Mouse (Mus musculus) myocyte (in vitro differentiated cells): ENCODE results near the gene Actr1b. TPM values are rescaled to one million over a fixed set of nuclear protein-coding genes. Genes with fewer than 3 reads are reported as not detected.
A peak's percentile ranks its signal among the peaks of the same experiment; 100 is the strongest.

Experiments used
- H3K27me3 ChIP-seq: one replicate; pipeline ENCODE4 v1.6.1; 2011; ENCODE audit not compliant: control insufficient read depth, insufficient read depth, insufficient read length
- H3K36me3 ChIP-seq: one replicate; pipeline ENCODE4 v1.6.1; 2011; ENCODE audit not compliant: control insufficient read depth, insufficient read depth
- H3K4me2 ChIP-seq: one replicate; pipeline ENCODE4 v1.6.1; 2011; ENCODE audit warnings: low read depth, control low read depth
- H3K4me3 ChIP-seq: one replicate; pipeline ENCODE4 v1.5.1; 2011; ENCODE audit warnings: mild to moderate bottlenecking, control low read depth, moderate library complexity
- H3K79me2 ChIP-seq: one replicate; pipeline ENCODE4 v1.6.1; 2011; ENCODE audit not compliant: control insufficient read depth, insufficient read depth
- H3ac ChIP-seq: one replicate; pipeline ENCODE4 v1.6.1; 2011; ENCODE audit not compliant: control insufficient read depth, insufficient read length
- CEBPB ChIP-seq: IDR thresholded peaks from 2 replicates; pipeline ENCODE4 v1.6.1; 2011; ENCODE audit warnings: mild to moderate bottlenecking, moderate library complexity; ENCODE audit not compliant: poor library complexity, insufficient read depth, severe bottlenecking
- E2F4 ChIP-seq: IDR thresholded peaks from one replicate; pipeline ENCODE4 v1.6.1; 2011; ENCODE audit warnings: mild to moderate bottlenecking, control low read depth, moderate library complexity; ENCODE audit not compliant: insufficient read depth
- MAX ChIP-seq: IDR thresholded peaks from one replicate; pipeline ENCODE4 v1.6.1; 2011; ENCODE audit warnings: low read depth, mild to moderate bottlenecking, control low read depth
- MYOD1 ChIP-seq, 3 experiments: IDR thresholded peaks; one replicate each; pipeline ENCODE4 v1.6.1; 2011; ENCODE audit warnings: control low read depth in 2 of 3, low read depth in 2 of 3, mild to moderate bottlenecking in 2 of 3, moderate library complexity in 1 of 3; ENCODE audit not compliant: insufficient read length in 2 of 3, control insufficient read depth in 1 of 3
- MYOG ChIP-seq, 3 experiments: IDR thresholded peaks; one replicate each; pipeline ENCODE4 v1.6.1; 2011; ENCODE audit warnings: control low read depth in 2 of 3, low read depth in 2 of 3, mild to moderate bottlenecking in 2 of 3; ENCODE audit not compliant: insufficient read length in 2 of 3, control insufficient read depth in 1 of 3, insufficient read depth in 1 of 3
- POLR2A ChIP-seq: IDR thresholded peaks from one replicate; pipeline ENCODE4 v1.6.1; 2011; ENCODE audit warnings: low read depth, mild to moderate bottlenecking, control low read depth, moderate library complexity; ENCODE audit not compliant: insufficient read length
- POLR2AphosphoS2 ChIP-seq: IDR thresholded peaks from one replicate; pipeline ENCODE4 v1.6.1; 2011; ENCODE audit warnings: low read depth, control low read depth; ENCODE audit not compliant: insufficient read length
- REST ChIP-seq: IDR thresholded peaks from one replicate; pipeline ENCODE4 v1.6.1; 2011; ENCODE audit warnings: mild to moderate bottlenecking, control low read depth, moderate library complexity; ENCODE audit not compliant: insufficient read depth, insufficient read length
- SRF ChIP-seq: IDR thresholded peaks from one replicate; pipeline ENCODE4 v1.6.1; 2011; ENCODE audit warnings: low read depth; ENCODE audit not compliant: control insufficient read depth, insufficient read length
- TCF12 ChIP-seq: IDR thresholded peaks from one replicate; pipeline ENCODE4 v1.6.1; 2011; ENCODE audit warnings: mild to moderate bottlenecking, control low read depth; ENCODE audit not compliant: poor library complexity, insufficient read depth, severe bottlenecking
- TCF3 ChIP-seq: IDR thresholded peaks from one replicate; pipeline ENCODE4 v1.6.1; 2011; ENCODE audit warnings: low read depth, control low read depth; ENCODE audit not compliant: insufficient read length
- USF1 ChIP-seq: IDR thresholded peaks from one replicate; pipeline ENCODE4 v1.6.1; 2011; ENCODE audit warnings: low read depth, mild to moderate bottlenecking, control low read depth, moderate library complexity
- polyA plus RNA-seq: library from polyadenylated mRNA; unstranded; fragments of >200 nt; fragmentation: generic; extraction: Trizol; gene quantifications from one replicate; pipeline ENCODE4 v1.2.1, GENCODE M21; 2012; ENCODE audit warnings: missing spikeins

Actr1b gene
- polyA plus RNA-seq, 1 experiment: 111 TPM

DNA sequence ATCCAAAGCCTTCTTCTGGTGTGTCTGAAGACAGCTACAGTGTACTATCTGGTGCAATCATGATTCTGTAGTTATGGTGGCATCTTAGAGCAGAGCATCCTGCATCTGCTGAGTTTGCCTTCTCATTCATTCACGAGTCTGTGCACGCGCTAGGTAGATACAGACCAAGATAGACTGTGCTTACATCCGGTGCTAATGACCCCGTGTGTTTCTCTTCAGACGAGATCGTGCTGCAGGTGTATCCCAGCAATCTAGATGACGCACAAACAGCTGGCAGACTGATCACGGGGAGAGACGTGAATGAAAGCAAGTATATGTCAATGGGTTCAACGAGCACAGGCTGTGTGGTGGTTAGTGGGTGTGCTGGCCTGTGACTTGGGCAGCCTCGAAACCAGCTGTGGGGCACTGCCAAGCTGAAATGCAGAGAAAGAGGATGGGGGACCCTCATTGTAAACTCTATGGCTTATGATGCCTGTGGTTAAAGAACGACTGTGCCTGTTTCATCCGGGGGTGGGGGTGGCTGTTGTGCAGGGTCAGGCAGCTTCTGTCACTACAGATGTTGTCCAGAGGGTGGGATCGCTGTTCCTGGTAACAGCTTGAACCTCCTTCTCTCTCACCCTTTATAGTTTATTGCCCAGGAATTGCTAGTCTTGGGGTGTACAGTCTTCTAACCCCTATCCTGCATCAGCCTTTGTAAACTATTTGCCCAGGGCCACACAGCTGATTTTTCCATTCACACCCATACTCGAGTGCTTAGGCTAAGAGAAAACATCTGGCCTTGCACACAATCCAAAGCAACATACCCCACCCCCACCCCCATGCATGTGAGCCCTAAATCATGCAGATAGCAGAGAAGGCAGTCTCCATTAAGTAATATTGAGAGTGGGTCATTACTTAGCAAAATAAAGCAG is 9.2 kb upstream of the Actr1b start:
- no peaks in the 10 kb centered on the region for H3K79me2 ChIP-seq
- H3K4me2 ChIP-seq: no peak overlapping the region
- no peak for TF ChIP-seq MYOG (IDR thresholded peaks at IDR 0.05; ENCODE audit: control insufficient read depth in 1 of 3, insufficient read depth in 1 of 3, insufficient read length in 2 of 3, low read depth in 2 of 3)
- TF ChIP-seq E2F4: no peak
- TF ChIP-seq REST: no peak
- TF ChIP-seq CEBPB: no peak
- TF ChIP-seq POLR2A: no peak
- no peak for TF ChIP-seq POLR2AphosphoS2
- TF ChIP-seq MAX: no peak
- no peak for TF ChIP-seq TCF3
- no peak for TF ChIP-seq TCF12
- no peak for TF ChIP-seq SRF
- no peak for TF ChIP-seq USF1
- no peak for TF ChIP-seq MYOD1 (IDR thresholded peaks at IDR 0.05; ENCODE audit: control insufficient read depth in 1 of 3, insufficient read length in 2 of 3, low read depth in 2 of 3)
- H3K4me3 ChIP-seq: no peak overlapping the region
- H3ac ChIP-seq: no peak overlapping the region
- H3K27me3 ChIP-seq: peaks cover 26% of the 10 kb centered on the region
- no peaks in the 10 kb centered on the region for H3K36me3 ChIP-seq

DNA sequence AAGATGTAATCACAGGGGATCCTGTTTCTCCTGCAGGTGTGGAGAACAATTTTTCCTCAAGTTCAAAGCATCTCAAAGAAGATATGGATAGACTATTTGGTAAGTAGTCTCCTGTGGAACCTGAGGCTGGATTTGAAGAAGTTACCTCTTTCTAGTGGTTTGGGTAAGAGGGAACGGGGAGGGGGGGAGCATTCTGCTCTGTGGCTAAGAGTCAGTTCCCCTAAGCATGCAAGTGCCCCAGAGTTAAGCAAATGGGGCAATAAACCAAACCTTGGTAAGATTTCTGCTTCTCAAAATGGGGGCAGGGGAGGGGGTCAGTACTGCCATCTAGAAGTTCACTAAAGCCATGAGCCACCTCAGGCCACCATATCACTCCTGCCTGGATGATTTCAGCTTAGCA is 4.6 kb upstream of the Actr1b start:
- TF ChIP-seq MAX (no peak), SRF (no peak), TCF3 (no peak), POLR2AphosphoS2 (no peak), MYOD1 (IDR thresholded peaks at IDR 0.05; ENCODE audit: control insufficient read depth in 1 of 3, insufficient read length in 2 of 3, low read depth in 2 of 3) (no peak), USF1 (no peak), POLR2A (no peak), MYOG (IDR thresholded peaks at IDR 0.05; ENCODE audit: control insufficient read depth in 1 of 3, insufficient read depth in 1 of 3, insufficient read length in 2 of 3, low read depth in 2 of 3) (no peak), REST (no peak), CEBPB (no peak), TCF12 (no peak), E2F4 (no peak)
- Histone ChIP-seq H3K4me3 (no peak overlapping the region), H3ac (no peak overlapping the region), H3K79me2 (no peaks in the 10 kb centered on the region), H3K4me2 (no peak overlapping the region), H3K36me3 (no peaks in the 10 kb centered on the region), H3K27me3 (peaks cover 37% of the 10 kb centered on the region)

DNA sequence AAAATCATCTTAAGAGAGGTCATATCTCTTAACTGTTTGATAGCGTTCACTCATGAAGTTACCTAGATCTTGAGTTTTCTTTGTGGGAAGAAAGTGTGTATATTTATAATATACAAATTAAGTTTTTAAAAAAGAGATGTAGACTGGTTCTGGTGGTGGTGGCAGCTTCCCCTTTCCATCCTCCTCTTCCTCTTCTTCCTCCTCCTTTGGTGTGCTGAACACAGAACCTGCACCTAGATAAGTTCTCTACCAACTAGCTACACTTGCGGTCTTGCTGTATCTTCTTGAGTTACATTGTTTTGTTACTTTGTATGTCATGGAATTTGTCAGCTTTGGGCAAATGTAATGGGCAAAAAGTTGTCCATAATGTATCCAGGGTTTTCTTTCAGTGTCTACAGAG is 3.1 kb downstream of the Actr1b start:
- no peaks in the 10 kb centered on the region for H3K36me3 ChIP-seq
- no peak overlapping the region for H3K4me3 ChIP-seq
- no peak overlapping the region for H3K4me2 ChIP-seq
- no peaks in the 10 kb centered on the region for H3K27me3 ChIP-seq
- H3K79me2 ChIP-seq: peaks cover 33% of the 10 kb centered on the region
- TF ChIP-seq CEBPB (no peak), TCF12 (no peak), MAX (no peak), MYOD1 (IDR thresholded peaks at IDR 0.05; ENCODE audit: control insufficient read depth in 1 of 3, insufficient read length in 2 of 3, low read depth in 2 of 3) (no peak)
- no peak overlapping the region for H3ac ChIP-seq

DNA sequence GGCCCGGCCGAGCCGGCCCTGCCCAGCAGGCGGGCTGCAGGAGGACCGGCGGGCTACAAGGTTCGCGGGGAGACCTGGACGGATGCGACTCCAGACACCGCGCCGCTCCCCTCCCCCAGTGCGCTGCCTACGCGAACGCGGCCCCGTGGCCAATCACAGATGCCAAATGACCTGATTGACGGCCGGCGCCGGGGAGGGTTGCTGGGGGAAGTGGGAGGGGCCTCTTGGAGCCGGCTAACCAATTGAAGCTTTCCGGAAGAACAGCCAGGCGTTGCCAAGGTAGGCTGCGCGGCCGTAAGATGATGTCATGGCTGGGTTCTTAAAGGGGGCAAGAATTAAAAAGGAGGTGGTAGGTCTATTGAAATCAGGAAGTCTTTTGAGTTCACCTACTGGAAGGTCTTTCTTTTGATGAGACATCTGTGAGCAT is 4.4 kb downstream of the Actr1b start, which contains the start of gene 4933424G06Rik:
Gene 4933424G06Rik (plus strand): TSS at position 296 of the 427 bp plus-strand sequence.
- peak within 1 kb of the TSS; percentile 47 for H3ac ChIP-seq
- H3K4me3 ChIP-seq: peak within 1 kb of the TSS; percentile 73
- peak within 1 kb of the TSS; percentile 93 for H3K4me2 ChIP-seq
- peaks cover 33% of the 10 kb centered on the region for H3K79me2 ChIP-seq
- no peaks in the 10 kb centered on the region for H3K27me3 ChIP-seq
- TF ChIP-seq POLR2AphosphoS2 (peak; percentile 96), SRF (peak; percentile 62), MAX (no peak), MYOD1 (IDR thresholded peaks at IDR 0.05; ENCODE audit: control insufficient read depth in 1 of 3, insufficient read length in 2 of 3, low read depth in 2 of 3) (peak in 1 of 3 experiments; percentile 29), E2F4 (no peak), TCF3 (no peak), USF1 (no peak), CEBPB (no peak), REST (no peak), MYOG (IDR thresholded peaks at IDR 0.05; ENCODE audit: control insufficient read depth in 1 of 3, insufficient read depth in 1 of 3, insufficient read length in 2 of 3, low read depth in 2 of 3) (no peak), TCF12 (no peak), POLR2A (peak; percentile 94)
- peaks cover 7% of the 10 kb centered on the region for H3K36me3 ChIP-seq
